27 mouse cellular contexts compared by ENCODE assay signal in the genomic region with DNA sequence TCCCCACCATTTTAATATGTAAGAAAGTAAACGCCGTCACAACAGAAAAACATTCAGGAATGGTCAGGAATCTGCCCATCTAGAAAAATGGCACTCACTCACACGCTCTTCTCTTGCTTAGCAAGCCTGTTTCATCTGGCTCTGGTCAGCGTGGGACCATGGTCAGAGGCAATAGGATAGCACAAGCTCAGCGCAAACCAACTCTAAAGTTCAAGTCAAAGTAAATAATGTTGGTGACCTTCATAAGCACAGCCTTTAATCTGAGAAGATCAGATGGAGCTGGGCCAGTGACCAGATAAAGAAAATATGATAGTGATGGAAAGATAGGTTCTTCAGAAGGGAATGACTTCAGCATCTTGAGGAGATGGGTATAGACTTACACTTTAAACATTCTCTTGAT.
"Had no signal": no experiment of that assay in that cellular context is flagged by ENCODE, and none has a peak within 500 bp of the region (broad histone marks: within the 10 kb centered on the region; RNA-seq: fewer than 3 reads in every experiment).

No protein-coding gene starts in this region.

- DNase-seq: cerebellum, adult 2 months; cerebellum, adult 8-10 months; cerebellum, adult 9-10 months; cerebellum, adult 9-11 months; cerebellum, postnatal 10 days; cerebellum, postnatal 14 days; cerebellum, postnatal 25 days; cerebellum, postnatal 36 days; embryo, embryonic 11 days; forebrain, postnatal 0 days; gastrocnemius, postnatal 14 days; gastrocnemius, postnatal 25 days; gastrocnemius, postnatal 36 days; heart, adult 11 months; heart, adult 18-20 months; heart, adult 2 months had no signal

- H3K4me2 ChIP-seq: embryonic facial prominence, embryonic 12.5 days; embryonic facial prominence, embryonic 13.5 days; embryonic facial prominence, embryonic 15.5 days; forebrain, embryonic 12.5 days; forebrain, embryonic 13.5 days; forebrain, embryonic 15.5 days had no signal

- H3K27me3 ChIP-seq: embryonic facial prominence, embryonic 12.5 days; embryonic facial prominence, embryonic 13.5 days; embryonic facial prominence, embryonic 15.5 days; forebrain, embryonic 12.5 days; forebrain, embryonic 13.5 days; forebrain, embryonic 15.5 days had no signal

- H3K4me3 ChIP-seq: embryonic facial prominence, embryonic 10.5 days; embryonic facial prominence, embryonic 12.5 days; embryonic facial prominence, embryonic 13.5 days; embryonic facial prominence, embryonic 15.5 days; erythroblast, embryonic 14.5 days; forebrain, embryonic 10.5 days; forebrain, embryonic 12.5 days; forebrain, embryonic 13.5 days; forebrain, embryonic 15.5 days; heart, adult 2 months had no signal

- H3K9me3 ChIP-seq: embryonic facial prominence, embryonic 10.5 days; embryonic facial prominence, embryonic 12.5 days; embryonic facial prominence, embryonic 13.5 days; embryonic facial prominence, embryonic 15.5 days; forebrain, embryonic 10.5 days; forebrain, embryonic 12.5 days; forebrain, embryonic 13.5 days; forebrain, embryonic 15.5 days had no signal

- H3K4me1 ChIP-seq: forebrain, embryonic 13.5 days; forebrain, embryonic 15.5 days had no signal

- H3K9ac ChIP-seq: embryonic facial prominence, embryonic 12.5 days; embryonic facial prominence, embryonic 13.5 days; embryonic facial prominence, embryonic 15.5 days; forebrain, embryonic 12.5 days; forebrain, embryonic 13.5 days; forebrain, embryonic 15.5 days; forebrain, postnatal 0 days had no signal

- H3K27ac ChIP-seq: embryonic facial prominence, embryonic 10.5 days; embryonic facial prominence, embryonic 12.5 days; embryonic facial prominence, embryonic 13.5 days; embryonic facial prominence, embryonic 15.5 days; forebrain, embryonic 10.5 days; forebrain, embryonic 12.5 days; forebrain, embryonic 13.5 days; forebrain, embryonic 15.5 days; heart, adult 2 months had no signal

- ATAC-seq: forebrain, embryonic 13.5 days; forebrain, embryonic 14.5 days; forebrain, embryonic 15.5 days; forebrain, embryonic 16.5 days; forebrain, postnatal 0 days had no signal

- H3K36me3 ChIP-seq: embryonic facial prominence, embryonic 10.5 days; embryonic facial prominence, embryonic 12.5 days; embryonic facial prominence, embryonic 13.5 days; embryonic facial prominence, embryonic 15.5 days; forebrain, embryonic 10.5 days; forebrain, embryonic 12.5 days; forebrain, embryonic 15.5 days had no signal
